Mouse (Mus musculus) adrenal gland, postnatal 25 days (tissue): ENCODE data around the gene Cenpe. TPM values are rescaled to one million over a fixed set of nuclear protein-coding genes. Genes with fewer than 3 reads are reported as not detected.
"Not testable (repeated sequence)": the region's sequence is repeated elsewhere in the genome, so short reads cannot be mapped to it uniquely, and the experiment has no call there.

Source experiments
- DNase-seq: peaks from one replicate; pipeline ENCODE4 v3.0.0; 2021; ENCODE audit warnings: mixed read lengths
- long read RNA-seq: library from polyadenylated mRNA; stranded (forward); transcript quantifications from one replicate; pipeline ENCODE4 v2.0.0, GENCODE M21; 2021
- total RNA-seq: library from RNA; stranded (reverse); gene quantifications from 2 replicates; pipeline ENCODE4 v1.2.3, GENCODE M21; 2021

Gene Cenpe
- 4.0 and 7.1 TPM in 2 replicates for total RNA-seq
- long read RNA-seq, partial matches to known transcripts, result 2 of 2 reads
- long read RNA-seq, other reads (novel, unspliced or antisense), result 0 of 2 reads

- peak; percentile 93 for DNase-seq
Measured at GRCm38 (mm10) chr3:135211805-135212657, at the start of gene Cenpe. Cenpe (plus strand) TSS chr3:135212537.

GRCm38 (mm10) chr3:135171898-135172446 lies 40.4 kb upstream of the Cenpe start:
- no peak for DNase-seq

GRCm38 (mm10) chr3:135191861-135192260 lies 20.5 kb upstream of the Cenpe start:
- DNase-seq, result no peak

GRCm38 (mm10) chr3:135198051-135198450 lies 14.3 kb upstream of the Cenpe start:
- DNase-seq, result not testable (repeated sequence)

GRCm38 (mm10) chr3:135200409-135201303 lies 11.7 kb upstream of the Cenpe start:
- no peak for DNase-seq

DNA sequence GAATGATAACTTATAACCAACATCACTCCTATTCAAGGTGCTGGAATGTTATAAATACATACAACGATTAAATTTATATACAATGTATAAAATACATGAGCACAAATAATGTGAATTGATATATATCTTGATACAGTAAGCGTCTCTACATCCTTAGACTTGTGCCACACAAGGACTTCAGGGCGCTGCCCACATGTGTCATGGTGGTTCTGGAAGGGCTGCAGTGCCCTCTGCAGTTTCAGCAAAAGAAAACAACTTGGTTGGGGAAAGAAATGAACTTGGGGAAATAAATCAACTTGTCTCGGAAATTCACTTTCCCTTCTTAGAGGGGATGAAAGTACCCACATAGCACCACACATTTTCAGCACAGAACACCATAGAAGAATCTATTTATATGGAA lies 5.7 kb upstream of the Cenpe start:
- DNase-seq, result peak; percentile 53

DNA sequence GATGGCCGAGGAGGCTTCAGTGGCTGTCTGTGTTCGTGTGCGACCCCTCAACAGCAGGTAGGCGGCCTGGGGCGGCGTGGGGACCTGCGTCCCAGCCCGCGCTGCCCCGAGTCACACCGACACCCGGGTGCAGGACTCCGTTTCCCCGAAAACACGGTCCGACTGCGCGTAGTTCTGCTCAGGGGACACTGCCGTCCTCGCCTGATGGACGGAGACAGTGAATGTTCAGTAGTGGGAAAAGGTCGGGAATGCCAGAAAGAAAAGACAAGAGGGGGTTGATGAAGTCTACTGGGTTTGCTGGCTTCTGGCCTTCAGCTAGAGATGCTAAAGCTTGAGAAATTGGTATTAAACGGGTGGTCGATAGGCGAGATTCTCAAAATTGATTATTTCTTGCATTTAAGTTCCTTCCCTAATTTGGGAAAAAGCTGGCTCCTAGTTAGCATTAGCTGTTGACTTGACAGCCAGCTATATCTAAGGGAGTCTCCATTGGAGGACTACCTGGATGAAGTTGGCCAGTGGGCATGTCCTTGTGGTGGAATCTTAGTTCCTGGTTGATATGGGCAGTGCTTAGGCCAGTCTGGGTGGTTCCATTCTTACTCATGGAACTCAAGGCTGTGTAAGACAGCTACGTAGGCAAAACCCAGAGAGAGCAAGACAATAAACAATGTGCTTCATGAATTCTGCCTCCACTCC lies 467 bp downstream of the Cenpe start:
- no peak for DNase-seq

GRCm38 (mm10) chr3:135232058-135232457 lies 19.7 kb downstream of the Cenpe start:
- DNase-seq, result no peak

- DNase-seq, result no peak
Measured at GRCm38 (mm10) chr3:135232462-135232861, 20.1 kb downstream of the Cenpe start.

GRCm38 (mm10) chr3:135245733-135246132 lies 33.4 kb downstream of the Cenpe start:
- DNase-seq, result no peak

GRCm38 (mm10) chr3:135246828-135247227 lies 34.5 kb downstream of the Cenpe start:
- no peak for DNase-seq

DNA sequence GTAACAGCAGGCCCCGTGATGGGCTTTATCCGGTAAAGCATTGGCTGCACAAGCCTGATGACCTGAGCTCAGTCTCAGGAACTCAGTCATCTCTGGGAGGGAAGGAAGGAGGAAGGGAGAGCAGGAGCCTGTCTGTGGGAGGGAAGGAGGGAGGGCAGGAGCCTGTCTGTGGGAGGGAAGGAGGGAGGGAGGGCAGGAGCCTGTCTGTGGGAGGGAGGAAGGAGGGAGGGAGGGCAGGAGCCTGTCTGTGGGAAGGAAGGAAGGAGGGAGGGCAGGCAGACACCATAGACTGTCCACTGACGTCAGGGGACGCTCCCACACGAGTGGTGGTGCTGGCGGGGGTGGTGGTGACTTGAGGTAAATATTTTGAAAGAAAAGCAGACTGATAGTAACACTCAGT lies 36.8 kb downstream of the Cenpe start:
- no peak for DNase-seq

- DNase-seq, result no peak
Measured at GRCm38 (mm10) chr3:135251825-135252224, 39.5 kb downstream of the Cenpe start.

DNA sequence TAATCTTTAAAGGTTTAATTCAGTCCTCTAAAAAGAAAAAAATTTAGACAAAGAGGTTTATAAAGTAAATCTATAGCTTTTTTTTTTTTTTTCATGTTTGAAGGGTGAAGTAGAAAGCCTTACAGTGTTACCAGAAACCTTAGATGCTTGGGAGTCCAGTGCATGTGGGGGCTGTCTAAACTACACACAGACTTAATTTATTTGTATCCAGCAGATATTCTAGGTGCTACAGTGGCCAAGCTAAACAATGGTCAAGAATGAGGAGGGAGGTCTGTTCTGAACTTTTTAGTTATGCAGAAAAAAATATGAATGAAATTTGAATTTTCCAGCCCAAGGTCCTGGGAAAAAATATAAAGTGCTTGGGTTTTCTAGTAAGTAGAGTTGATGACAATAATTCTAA lies 42.4 kb downstream of the Cenpe start:
- DNase-seq, result no peak

DNA sequence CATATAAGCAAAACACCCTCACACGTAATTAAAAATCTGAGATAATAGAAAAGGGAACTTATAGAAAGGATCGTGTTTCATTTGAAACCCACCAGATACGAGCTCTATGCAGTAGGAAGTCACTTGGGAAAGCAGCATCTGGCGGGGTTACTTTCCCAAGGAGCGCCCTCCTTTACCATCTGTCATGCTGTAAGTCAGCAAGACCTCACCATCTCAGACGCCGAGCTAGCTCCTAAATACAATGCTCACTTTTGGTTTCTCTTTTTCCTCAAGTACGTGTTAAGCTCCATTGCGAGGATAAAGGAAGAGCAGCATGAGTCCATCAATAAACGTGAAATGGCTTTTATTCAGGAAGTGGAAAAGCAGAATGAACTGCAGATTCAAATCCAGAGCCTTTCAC lies 46.6 kb downstream of the Cenpe start:
- no peak for DNase-seq

DNA sequence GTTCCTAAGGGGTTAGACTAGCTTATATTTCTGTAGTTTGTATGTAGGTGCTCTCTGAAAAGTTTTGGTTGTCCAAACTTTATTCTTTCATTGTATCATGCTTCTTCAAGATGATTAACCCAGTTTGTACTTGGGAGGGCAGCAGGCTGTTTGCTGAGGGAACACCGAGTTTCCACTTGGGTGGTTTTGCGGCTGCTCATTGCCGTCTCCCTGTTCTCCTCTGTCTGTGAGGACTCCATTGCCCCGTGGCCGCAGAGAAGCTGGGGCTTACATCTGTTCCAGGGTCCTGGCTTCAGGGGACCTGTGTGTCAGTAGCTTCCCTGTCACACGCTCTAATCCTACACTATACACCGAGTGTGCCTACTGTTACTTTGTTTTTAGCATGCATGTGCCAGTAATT lies 47.9 kb downstream of the Cenpe start:
- DNase-seq, result no peak

DNA sequence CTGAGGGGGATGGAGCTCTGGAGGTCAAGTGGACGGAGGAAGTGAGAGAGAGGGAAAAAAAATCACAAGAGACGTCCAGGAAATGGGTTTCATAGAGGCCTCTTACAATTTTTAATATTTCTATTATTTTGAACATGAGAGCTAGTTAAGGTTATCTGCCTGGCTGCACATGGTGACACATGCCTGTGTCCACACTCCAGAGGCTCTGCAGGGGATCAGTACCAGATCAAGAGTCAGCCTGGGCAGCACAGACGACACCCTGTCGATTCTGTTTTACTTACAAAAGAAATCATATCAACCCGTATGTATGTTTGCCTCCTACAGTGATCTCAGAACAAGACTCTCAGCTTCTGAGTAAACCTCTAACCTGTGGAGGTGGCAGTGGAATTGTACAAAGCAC lies 56.3 kb downstream of the Cenpe start:
- DNase-seq, result no peak

DNA sequence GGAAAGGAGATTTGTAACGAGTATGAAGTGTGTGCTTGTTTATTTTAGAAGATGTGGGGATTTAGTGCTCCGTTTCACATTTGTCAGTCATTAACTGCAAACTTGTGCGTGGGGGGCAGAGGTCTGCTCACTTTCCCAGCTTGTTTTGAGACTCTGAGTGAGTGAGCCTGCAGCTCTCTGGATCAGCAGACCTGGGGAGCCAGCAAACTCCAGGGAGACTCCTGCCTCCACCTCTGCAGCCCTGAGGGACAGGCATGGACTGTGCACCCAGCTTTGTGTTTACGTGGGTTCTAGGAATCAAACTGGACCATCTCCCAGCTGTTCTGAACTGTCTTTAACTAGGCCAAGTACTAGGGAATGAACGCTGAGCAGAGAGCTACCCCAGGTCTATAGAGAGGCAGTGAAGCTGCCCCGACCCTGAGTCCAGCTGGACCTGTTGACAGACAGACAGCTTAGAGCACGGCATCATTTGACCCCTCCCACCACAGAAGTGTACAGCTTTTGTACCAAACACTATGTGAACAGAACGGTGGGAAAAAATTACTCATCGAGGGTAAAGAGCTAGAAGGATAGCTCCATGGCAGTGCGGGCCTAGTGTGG lies 57.2 kb downstream of the Cenpe start:
- DNase-seq, result no peak

DNA sequence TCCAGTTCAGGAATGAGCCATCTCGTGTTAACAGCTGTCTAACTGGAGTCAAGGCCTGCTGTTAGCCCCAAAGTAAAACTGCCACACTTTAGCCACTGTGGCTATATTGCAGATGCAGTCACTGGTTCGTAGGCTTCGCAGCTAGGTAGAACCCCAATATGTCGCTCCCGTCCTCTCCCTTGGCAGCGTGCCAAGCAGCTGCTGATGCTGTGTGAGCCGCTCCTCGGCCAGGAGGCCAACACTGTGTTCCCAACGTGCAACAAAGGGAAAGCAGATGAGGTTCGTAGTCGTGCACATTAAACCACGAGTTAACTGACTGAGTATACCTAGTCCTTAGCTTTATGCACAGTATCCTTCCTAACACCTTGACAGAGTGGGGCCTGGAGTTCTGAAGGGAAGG lies 60.3 kb downstream of the Cenpe start:
- DNase-seq, result no peak

DNA sequence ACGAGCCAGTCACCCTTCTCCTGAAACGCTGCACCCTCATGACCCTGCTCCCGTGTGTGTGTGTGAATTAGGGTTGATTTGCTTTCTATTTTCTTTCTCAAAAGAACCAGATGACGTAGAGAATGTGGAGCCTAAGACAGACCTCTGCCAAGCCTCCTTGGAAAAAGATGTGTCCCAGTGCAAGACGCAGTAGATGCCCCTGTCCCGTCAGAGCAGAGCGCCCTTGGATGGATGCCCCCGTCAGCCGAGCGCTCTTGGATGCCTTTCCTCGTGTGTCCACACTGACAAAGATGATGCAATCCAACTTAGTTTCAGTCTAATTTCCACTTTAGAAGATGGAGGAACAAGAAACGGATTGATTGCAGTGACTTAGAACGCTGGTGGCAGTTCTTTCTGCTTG lies 60.7 kb downstream of the Cenpe start:
- DNase-seq, result no peak

- DNase-seq, result no peak
Measured at GRCm38 (mm10) chr3:135280160-135280559, 67.8 kb downstream of the Cenpe start.
